Mouse (Mus musculus) G1E-ER4 (cell line): Measurements from ENCODE around the gene Agap2. TPM values are rescaled to one million over a fixed set of nuclear protein-coding genes. Genes with fewer than 3 reads are reported as not detected.

Experiments used
- GATA1 ChIP-seq: IDR thresholded peaks from one replicate; pipeline ENCODE4 v1.8.0; 2012; ENCODE audit warnings: low read length, inconsistent platforms
- polyA plus RNA-seq: library from polyadenylated mRNA; stranded (reverse); fragments of >175 nt; gene quantifications from 2 replicates; pipeline ENCODE4 v1.2.3, GENCODE M21; 2012

Agap2 gene
- 0.14 and 0.28 TPM in 2 replicates for polyA plus RNA-seq

- no peak for TF ChIP-seq GATA1
Observed at GRCm38 (mm10) chr10:127075080-127075479, at the start of gene Agap2. Gene Agap2, plus strand, starts transcription at chr10:127075284.

GRCm38 (mm10) chr10:127030336-127031296 is 44.5 kb upstream of the Agap2 start, which contains the start of gene Tsfm:
Gene Tsfm, minus strand, starts transcription at chr10:127030840.
- no peak for TF ChIP-seq GATA1

GRCm38 (mm10) chr10:127033301-127033741 is 41.8 kb upstream of the Agap2 start:
- TF ChIP-seq GATA1: no peak

GRCm38 (mm10) chr10:127036273-127036672 is 38.8 kb upstream of the Agap2 start:
- TF ChIP-seq GATA1: no peak

GRCm38 (mm10) chr10:127037641-127038040 is 37.4 kb upstream of the Agap2 start:
- TF ChIP-seq GATA1: no peak

GRCm38 (mm10) chr10:127040569-127041214 is 34.4 kb upstream of the Agap2 start:
- no peak for TF ChIP-seq GATA1

GRCm38 (mm10) chr10:127041274-127041766 is 33.8 kb upstream of the Agap2 start, which contains the start of the genes Mettl1 and Eef1akmt3:
Gene Mettl1, plus strand, starts transcription at chr10:127041414.
Gene Eef1akmt3, minus strand, starts transcription at chr10:127041513.
- no peak for TF ChIP-seq GATA1

GRCm38 (mm10) chr10:127041774-127042338 is 33.2 kb upstream of the Agap2 start:
- no peak for TF ChIP-seq GATA1

- no peak for TF ChIP-seq GATA1
Observed at GRCm38 (mm10) chr10:127042468-127043115, 32.5 kb upstream of the Agap2 start.

GRCm38 (mm10) chr10:127043187-127043586 is 31.9 kb upstream of the Agap2 start:
- no peak for TF ChIP-seq GATA1

GRCm38 (mm10) chr10:127047954-127048353 is 27.1 kb upstream of the Agap2 start, which contains the start of gene Cyp27b1:
Gene Cyp27b1, plus strand, starts transcription at chr10:127048250.
- TF ChIP-seq GATA1: no peak

GRCm38 (mm10) chr10:127048608-127049394 is 26.3 kb upstream of the Agap2 start:
- TF ChIP-seq GATA1: no peak

GRCm38 (mm10) chr10:127049395-127050118 is 25.5 kb upstream of the Agap2 start:
- TF ChIP-seq GATA1: no peak

GRCm38 (mm10) chr10:127050119-127050474 is 25.0 kb upstream of the Agap2 start:
- no peak for TF ChIP-seq GATA1
